Mouse (Mus musculus): ENCODE measurements around the gene Cdyl.

Gene Cdyl

DNA sequence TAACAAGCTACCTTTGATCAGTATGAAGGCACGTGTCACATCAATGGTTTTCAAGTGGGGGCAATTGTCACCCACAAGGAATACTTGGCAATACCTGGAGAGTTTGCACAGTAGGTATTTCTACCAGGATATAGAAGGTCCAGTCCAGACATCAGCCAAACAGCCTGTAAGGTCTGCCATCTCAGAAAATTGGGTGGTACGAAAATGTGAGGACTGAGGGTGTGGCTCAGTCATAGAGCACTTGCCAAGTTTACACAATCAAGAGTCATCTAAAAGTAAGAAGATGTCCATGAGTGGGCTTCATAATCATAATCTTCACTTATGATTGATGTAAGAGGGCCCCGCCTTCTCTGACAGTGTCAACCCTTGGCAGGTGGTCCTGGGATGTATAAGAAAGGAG is 29.9 kb downstream of the Cdyl start:
- no peak for DNase-seq (ENCODE audit: low spot score)

- DNase-seq (ENCODE audit: low spot score): no peak
These were observed 58.0 kb downstream of the Cdyl start for GRCm38 (mm10) chr13:35717658-35718057.

DNA sequence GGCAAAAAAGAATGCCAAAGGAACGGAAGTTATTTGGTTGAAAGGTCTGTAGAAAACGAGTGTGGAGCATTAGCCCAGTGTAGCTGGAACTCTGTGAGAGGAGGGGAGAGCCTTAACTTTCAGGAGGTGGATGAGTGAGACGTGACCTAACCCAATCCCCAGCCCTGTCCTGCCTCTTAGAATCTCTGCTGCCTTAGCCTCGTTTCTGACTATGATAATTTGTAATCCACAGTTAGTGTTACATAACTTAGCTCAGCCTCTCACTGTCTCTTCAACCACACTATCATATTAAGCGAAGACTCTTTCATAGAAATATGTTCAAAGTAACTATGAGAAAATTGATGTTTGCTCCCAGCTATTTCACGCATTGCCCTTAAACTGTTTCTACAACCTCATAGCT is 59.9 kb downstream of the Cdyl start:
- no peak for DNase-seq (ENCODE audit: low spot score)

DNA sequence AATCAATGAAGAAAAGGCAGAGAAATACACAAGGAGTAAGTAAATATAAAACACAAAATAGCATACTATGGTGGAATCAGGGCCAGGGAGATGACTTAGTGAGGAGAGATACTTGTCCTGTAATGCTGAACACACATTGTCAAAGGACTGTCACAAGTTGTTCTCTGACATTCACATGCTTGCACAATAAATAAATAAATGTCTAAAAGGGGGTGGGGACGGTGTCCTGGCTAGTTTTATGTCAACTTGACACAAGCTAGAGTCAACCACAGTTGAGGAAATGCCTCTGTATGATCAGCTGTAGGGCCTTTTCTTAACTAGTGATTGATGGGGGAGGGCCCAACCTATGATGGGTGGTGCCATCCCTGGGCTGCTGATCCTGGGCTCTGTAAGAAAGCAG is 63.4 kb downstream of the Cdyl start:
- DNase-seq (ENCODE audit: low spot score): no peak

GRCm38 (mm10) chr13:35726025-35726424 is 66.4 kb downstream of the Cdyl start:
- no peak for DNase-seq (ENCODE audit: low spot score)

- DNase-seq (ENCODE audit: low spot score): no peak
These were observed 72.5 kb downstream of the Cdyl start for GRCm38 (mm10) chr13:35732131-35732530.

DNA sequence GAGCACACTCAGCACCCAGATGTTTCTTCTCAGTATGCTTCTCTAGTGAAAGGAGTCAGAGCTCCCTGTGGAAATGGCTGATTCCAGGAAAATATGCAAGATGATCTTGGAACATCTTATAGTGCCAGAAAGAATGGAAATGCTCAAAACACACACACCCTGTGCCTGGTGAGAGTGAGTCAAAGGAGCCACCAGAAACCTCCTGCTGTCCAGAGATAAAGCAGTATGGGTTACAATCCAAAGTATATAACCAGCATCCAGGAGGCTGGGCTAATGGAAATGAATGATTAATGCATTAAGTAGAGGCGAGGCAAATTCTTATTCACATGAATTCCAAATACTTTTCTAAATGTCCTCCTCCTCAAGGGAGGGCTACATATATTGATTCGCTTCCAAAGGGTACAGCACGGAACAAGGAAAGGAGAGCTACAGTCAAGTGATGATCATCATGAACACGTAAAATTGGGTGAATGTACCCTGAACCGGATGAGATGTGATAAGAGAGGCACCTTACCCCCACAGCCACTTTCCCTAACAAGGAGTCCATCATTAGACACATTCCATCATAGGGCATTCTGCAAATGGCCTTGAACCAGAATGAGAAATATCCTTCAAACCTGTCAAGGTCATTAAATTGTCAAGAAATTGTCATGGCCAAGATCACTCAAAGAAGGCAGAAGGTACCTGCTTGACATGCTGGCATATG is 73.4 kb downstream of the Cdyl start:
- DNase-seq (ENCODE audit: low spot score): peak; percentile 1

GRCm38 (mm10) chr13:35737565-35737964 is 77.9 kb downstream of the Cdyl start:
- no peak for DNase-seq (ENCODE audit: low spot score)

- DNase-seq (ENCODE audit: low spot score): no peak
These were observed 78.6 kb downstream of the Cdyl start for GRCm38 (mm10) chr13:35738210-35738609.

- peak; percentile 14 for DNase-seq (ENCODE audit: low spot score)
These were observed 79.8 kb downstream of the Cdyl start for GRCm38 (mm10) chr13:35739473-35739872.

DNA sequence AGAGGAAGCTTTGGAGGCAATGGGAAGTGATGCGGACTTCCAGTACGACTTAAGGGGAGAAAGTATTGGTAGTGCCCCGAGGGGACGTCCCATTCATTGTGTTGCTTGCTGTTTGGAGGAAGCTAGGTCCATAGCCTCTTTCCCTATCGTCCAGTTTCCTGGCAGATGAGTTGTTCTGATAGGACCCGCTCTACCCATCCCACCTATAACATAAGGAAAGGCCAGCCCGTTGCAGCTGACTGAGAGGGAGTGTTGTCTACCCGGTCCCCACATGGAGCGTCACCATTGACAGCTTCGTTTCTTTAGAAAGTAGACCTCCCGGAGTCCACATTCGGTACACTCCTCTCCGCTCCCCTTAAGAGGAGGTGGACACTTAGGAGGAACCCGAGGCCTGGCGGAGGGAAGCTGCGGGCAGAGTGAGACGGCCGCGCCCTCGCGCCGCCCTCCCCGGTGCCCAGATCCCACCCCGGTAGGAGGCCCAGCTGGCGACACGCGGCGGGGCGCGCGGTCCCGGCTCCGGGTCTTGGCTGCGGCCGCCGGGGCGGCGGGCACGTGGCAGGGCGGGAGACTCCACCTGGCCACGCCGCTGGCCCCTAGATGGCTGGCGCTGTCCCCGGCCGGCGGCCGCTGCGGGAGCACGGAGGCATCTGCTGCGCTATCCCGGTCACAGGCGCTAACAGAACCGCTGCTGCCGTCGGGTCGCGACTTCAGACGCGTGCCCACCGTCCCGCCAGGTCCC is 80.8 kb downstream of the Cdyl start:
- DNase-seq (ENCODE audit: low spot score): peak; percentile 34

DNA sequence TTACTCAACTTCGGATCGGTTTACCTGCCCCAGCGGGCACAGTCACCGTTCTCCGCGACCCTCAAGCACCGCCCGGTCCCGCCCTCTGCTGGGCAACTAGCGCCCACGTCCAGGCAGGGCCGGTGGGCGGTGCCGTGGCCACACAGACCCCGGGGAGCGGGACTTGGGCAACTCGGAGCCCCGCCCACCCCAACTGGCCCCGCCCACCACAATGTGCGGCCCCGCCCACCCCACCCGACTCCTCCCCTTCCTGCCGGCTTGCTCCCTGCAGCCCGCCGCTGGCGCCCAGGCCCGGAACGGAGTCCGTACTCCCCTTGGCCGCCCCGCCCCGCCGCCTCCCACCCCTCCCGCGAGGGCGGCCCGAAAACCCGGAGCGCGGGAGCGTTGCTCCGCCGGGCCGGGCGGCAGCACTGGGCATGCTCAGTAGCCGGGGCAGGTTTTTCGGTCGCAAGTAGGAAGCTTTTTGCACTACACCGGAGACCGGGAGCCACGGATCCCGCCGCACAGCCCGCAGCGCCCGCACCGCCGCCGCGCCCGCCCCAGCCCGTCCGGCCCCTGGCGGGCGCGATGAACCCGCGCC is 81.5 kb downstream of the Cdyl start:
- DNase-seq (ENCODE audit: low spot score): peak; percentile 93

DNA sequence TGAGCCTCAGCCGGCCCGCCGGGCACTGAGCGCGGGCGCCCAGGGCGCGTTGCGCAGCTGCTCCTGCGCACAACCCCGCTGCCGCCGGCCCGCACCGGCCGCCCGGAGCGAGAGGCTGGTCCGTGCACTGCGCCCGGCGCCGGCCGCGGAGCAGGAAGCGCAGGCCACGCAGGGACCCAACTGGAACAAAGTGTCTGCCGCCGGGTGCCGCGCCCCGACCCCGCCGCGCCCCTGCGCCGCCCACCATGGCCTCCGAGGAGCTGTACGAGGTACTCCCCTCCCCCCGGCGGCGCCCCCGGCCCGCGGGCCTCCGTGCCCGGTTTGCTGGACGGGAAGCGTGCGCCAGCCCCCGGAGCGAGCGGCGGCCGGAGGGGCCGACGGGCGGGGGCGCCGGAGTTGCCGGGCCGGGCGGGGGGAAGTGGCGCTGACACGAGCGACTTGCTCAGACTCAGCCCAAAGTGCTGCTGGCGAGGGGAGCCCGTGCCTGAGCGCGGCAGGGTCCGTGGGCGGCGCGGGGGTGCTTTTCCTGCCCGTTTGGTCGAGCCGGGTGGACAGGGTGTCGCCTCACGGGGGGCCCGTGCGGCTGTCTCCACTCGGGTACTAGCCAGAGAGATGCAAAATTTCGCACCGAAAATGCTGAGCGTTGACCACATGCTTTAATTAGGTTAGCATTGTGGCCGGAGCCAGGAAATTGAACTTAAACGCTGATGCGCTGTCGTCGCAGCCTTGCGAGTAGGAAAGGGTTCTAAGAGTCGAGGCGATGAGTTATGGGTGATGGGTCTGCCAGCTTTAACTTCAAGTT is 82.2 kb downstream of the Cdyl start:
- DNase-seq (ENCODE audit: low spot score): peak; percentile 71

GRCm38 (mm10) chr13:35742696-35743095 is 83.1 kb downstream of the Cdyl start:
- DNase-seq (ENCODE audit: low spot score): no peak

DNA sequence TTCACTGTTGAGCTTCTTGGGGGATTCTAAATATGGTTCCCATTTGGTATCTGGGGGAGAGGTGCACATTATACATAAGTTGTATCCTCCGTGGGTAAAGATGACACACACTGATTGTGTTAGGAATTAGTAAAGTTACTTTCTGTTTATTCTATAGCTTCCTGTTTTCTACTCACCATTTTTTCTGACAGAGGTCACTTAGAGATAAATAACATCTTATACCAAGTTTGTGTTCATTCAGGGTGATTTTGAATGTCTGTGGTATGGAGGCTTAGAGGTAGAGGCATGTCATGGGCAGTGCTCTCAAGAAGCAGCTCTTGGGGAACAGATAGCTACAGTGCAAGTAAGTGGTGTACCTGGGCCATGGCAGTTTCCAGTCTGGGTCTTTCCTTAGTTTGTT is 83.6 kb downstream of the Cdyl start:
- DNase-seq (ENCODE audit: low spot score): no peak

- DNase-seq (ENCODE audit: low spot score): no peak
These were observed 89.6 kb downstream of the Cdyl start for GRCm38 (mm10) chr13:35749194-35749593.

DNA sequence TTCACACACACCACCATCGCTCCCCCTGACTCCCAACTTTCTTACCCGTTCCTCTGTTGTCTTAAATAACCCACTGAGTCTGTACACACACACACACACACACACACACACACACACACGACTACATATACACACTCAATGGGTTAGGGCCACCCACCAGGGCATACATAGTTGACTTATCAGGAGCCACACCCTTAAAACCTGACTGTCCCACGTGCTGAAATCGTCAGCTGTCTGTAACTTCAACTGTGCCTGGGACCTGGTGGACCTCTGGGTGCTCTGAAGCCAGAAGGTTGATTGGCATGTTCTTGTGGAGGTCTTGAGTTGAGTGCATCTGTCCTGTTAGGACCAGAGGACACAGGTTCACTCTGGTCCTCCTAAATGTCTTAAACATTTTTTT is 90.0 kb downstream of the Cdyl start:
- no peak for DNase-seq (ENCODE audit: low spot score)

DNA sequence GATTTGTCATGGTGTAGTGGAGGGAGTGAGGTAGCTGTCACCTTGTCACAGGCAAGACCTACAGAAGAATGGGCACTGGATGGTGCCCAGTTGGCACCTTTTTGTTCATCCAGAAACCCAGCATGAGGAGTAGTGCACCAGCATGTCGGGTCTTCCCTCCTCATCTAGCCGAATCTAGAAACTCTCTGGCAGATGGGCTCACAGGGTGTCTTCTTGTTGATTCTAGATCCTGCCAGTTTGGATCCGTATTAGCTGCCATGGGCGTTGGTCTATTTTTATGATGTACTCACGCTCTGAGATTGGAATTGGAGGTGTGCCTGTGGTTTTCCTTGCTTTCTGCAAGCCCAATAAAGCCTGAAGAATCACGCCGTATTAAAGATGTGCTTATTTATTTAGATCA is 92.4 kb downstream of the Cdyl start:
- DNase-seq (ENCODE audit: low spot score): no peak

GRCm38 (mm10) chr13:35755002-35755401 is 95.4 kb downstream of the Cdyl start:
- DNase-seq (ENCODE audit: low spot score): no peak

- DNase-seq (ENCODE audit: low spot score): no peak
These were observed 96.1 kb downstream of the Cdyl start for GRCm38 (mm10) chr13:35755655-35756283.

GRCm38 (mm10) chr13:35756393-35757338 is 97.0 kb downstream of the Cdyl start:
- DNase-seq (ENCODE audit: low spot score): no peak
